Mouse (Mus musculus) 3T3-L1 (cell line): ENCODE measurements at regions not wholly inside any gene's neighbourhood (a gene's known extent, or its start where the extent isn't known, plus 50 kb on each side); places are given as distances from the start of the nearest gene placed in this dataset.
"Not testable (repeated sequence)": the region's sequence is repeated elsewhere in the genome, so short reads cannot be mapped to it uniquely, and the experiment has no call there.

ENCODE experiments used
- DNase-seq: peaks from one replicate; pipeline ENCODE4 v3.0.0-alpha.2; 2015; ENCODE audit warnings: low read depth, low spot score

- not testable (repeated sequence) for DNase-seq
Observed at GRCm38 (mm10) chr14:53428447-53428846, 825.5 kb downstream of the Dad1 start.

GRCm38 (mm10) chr14:53427636-53428035, 826.3 kb downstream of the Dad1 start:
- DNase-seq: not testable (repeated sequence)

GRCm38 (mm10) chr14:53416955-53417354, 836.9 kb downstream of the Dad1 start:
- DNase-seq: not testable (repeated sequence)

DNA sequence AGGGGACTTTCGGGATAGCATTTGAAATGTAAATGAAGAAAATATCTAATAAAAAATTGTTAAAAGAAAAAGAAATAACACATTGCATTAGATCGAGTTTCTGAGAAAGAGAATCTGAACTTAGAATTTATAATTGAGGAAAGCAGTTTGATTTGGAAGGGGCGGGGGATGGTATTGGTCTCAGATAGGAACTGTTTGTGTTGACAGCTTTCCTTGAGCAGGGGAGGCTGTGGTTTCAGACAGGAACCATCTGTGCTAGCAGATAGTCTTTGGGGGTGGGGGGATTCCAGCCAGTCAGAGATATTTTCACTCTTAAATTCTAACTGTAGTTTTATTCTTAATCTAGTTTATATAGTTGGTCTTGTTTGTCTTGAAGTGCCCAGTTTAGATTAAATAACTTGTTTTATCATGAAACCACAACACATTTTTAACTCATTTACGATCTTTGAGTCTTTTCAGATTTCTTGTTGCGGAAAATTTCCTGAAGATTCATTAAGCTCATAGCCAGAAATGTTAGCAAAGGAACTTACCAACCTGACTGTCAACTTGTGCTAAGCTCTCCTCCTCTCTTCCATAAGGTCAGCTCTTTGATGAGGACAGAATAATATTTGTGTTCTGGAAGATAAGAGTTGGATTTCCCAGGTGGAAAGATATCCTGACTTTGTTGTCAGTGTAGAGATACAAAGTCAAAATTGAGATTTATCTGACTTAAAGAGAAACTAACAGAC, 846.2 kb downstream of the Dad1 start:
- not testable (repeated sequence) for DNase-seq

DNA sequence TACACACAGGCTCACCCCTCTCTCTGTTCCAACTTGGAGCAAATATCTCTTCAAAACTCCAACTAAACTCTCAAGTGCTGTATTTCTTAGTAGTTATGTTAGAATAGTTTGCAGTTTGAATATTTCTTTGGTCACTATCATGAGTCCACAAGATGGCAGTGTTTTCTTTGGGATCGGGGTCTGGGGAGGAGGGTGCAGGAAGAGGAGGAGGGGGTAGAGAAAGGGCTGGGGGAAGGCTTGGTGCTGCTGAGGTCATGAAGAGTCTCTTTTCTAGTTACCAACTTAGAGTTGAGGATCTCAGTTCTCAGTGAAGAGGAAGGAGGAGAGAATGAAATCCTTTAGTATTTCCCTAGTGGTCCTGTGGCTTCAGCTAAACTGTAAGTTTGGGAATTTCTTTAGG, 863.6 kb downstream of the Dad1 start:
- DNase-seq: not testable (repeated sequence)

- DNase-seq: not testable (repeated sequence)
Observed at GRCm38 (mm10) chr14:53374591-53374990, 879.0 kb upstream of the Olfr1507 start.

DNA sequence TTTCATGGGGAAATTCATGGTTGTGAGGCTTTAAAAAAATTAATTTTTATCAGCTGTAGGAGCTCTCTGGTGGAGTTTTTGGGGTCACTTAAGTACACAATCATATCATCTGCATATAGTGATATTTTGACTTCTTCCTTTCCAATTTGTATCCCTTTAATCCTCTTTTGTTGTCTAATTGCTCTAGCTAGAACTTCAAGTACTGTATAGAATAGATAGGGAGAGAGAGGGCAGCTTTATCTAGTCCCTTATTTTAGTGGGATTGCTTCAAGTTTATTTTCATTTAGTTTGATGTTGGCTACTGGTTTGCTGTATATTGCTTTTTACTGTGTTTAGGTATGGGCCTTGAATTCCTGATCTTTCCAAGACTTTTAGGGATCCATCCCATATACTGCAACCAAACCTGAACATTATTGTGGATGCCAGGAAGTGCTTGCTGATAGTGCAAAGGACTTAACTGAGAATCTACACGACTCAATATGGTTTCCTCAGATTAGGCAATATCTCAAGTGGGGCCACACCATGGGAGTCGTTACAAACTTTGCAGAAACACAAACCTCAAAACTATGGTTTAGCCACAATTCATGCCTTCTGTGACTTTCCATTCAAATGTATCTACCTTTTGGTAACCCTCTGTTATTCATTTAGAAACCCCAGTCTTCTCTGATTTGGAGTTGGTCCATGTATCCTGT, 878.4 kb upstream of the Olfr1507 start:
- DNase-seq: not testable (repeated sequence)

DNA sequence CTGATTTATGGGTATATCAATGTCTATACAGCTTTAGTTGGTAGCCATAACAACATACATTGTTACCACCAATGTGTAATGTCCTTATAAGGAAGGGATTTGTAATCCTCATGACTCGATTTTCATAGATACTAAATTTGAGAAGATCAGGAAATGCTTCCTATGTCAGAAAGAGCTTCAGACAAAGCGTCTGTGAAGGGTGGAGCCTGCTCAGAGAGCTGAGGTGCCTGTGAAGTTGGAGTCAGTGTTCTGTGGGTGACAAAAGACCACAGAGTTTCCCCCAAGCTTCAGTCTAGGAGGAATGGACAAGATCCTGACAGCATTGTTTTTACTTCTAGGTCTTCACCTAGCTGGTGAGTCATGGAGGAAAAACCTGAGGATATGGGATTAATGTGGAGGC, 874.2 kb upstream of the Olfr1507 start:
- no peak for DNase-seq

DNA sequence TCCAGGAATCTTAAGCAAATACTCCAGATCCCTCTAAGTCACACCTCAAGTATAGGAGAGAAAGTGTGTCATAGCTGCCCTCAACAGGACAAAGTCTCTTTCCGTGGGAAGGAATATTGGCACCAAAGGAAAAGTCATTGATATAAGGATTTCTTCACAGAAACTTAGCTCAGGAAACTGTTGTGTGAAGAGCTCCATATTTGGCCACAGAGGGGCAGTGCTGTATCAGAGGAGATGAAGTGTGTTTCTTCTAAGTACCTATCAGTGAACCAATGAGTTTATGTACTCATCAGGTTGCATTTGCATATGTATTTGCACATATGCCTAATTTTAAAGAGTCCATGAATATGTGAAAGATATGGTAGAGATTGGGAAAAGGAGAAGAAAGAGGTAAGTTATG, 871.9 kb upstream of the Olfr1507 start:
- not testable (repeated sequence) for DNase-seq

GRCm38 (mm10) chr14:53363995-53364394, 868.4 kb upstream of the Olfr1507 start:
- DNase-seq: not testable (repeated sequence)

DNA sequence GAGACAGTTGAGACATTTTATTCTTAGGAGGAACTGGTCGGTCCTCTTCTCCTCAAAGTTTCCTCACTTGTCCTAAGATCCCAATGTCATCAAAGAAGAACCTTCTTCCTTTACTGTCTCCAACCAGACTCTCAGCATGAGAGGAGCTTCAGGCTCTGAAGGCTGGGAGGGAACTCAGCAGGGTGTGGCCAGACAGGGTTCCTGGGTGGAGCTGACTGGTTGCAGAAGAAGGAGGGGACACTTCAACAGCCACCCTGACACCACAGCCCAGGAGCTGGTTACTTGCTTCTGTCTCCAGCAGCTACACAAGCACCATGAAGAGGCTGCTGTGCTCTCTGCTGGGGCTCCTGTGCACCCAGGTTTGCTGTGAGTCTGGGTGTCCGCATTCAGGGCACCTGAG, 866.5 kb upstream of the Olfr1507 start:
- not testable (repeated sequence) for DNase-seq

DNA sequence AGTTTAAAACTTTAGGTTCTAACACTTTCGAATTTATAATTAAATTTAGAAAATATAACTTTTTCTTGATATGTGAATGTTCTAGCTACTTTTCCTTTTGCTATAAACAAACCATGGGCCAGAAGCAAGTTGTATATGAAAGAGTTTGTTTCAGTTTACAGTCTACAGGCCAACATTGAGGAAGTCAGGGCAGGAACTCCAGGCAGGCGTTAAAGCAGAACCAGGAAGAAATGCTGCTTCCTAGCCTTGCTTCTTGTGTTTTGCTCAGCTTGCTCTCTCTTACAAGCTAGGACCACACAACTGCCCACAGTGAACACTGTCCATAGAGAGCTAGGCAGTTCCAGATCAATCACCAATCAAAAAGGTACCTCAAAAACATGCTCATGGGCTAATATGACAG, 861.9 kb upstream of the Olfr1507 start:
- not testable (repeated sequence) for DNase-seq

- DNase-seq: not testable (repeated sequence)
Observed at GRCm38 (mm10) chr14:53356783-53357182, 861.2 kb upstream of the Olfr1507 start.

DNA sequence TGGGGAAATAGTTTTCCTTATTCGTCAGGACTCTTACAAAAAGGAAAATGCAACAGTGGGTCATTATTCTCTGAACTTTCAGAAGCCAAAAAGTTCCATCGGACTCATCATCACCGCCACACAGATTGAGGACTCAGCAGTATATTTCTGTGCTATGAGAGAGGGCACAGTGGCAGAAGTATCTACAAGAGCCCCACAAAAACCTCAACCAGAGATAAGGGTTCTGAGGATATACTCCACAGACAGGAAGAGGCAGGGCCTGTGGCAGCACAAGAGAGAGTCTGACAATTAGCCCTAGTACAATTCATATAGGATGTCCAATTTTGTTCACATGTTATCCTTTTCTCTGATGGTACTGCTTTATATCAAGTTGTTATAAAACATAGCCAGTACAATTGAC, 855.9 kb upstream of the Olfr1507 start:
- not testable (repeated sequence) for DNase-seq

DNA sequence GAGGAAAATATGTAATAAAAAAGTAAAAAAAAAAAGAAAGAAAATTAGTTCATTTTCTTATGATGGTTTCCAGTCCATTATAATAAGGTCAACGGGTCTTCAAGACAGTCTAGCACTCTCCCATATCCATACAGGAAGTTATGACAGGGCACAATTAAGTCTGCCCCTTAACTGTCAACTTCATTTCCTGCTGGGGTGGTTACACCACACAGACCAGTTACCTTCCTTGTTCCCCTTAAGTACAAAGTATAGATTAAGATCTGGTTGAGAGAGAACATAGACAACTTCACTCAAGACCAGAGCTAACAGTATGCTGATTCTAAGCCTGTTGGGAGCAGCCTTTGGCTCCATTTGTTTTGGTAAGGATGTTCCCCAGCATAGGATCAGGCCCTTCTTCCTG, 855.2 kb upstream of the Olfr1507 start:
- not testable (repeated sequence) for DNase-seq

DNA sequence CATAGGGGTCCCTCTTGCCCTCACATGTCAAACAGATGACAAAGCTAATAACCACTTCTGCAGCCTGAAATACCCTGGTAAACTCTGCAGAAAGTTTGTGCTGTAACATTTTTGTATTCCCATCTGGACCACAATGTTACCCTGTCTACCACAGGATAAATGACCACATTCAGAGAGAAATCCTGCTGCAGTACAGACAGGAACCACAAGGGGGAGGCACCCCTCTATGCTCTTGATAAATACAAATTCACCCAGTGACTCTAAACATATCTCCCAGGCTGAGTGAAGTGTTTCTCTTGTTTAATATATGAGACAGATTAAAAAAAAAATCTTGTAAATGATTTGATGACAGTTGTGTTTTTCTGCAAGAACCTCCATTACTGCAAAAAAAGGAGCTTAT, 853.6 kb upstream of the Olfr1507 start:
- not testable (repeated sequence) for DNase-seq

- DNase-seq: not testable (repeated sequence)
Observed at GRCm38 (mm10) chr14:53345568-53345967, 850.0 kb upstream of the Olfr1507 start.

- DNase-seq: not testable (repeated sequence)
Observed at GRCm38 (mm10) chr14:53343849-53344248, 848.3 kb upstream of the Olfr1507 start.

GRCm38 (mm10) chr14:53339167-53339566, 843.6 kb upstream of the Olfr1507 start:
- DNase-seq: not testable (repeated sequence)

DNA sequence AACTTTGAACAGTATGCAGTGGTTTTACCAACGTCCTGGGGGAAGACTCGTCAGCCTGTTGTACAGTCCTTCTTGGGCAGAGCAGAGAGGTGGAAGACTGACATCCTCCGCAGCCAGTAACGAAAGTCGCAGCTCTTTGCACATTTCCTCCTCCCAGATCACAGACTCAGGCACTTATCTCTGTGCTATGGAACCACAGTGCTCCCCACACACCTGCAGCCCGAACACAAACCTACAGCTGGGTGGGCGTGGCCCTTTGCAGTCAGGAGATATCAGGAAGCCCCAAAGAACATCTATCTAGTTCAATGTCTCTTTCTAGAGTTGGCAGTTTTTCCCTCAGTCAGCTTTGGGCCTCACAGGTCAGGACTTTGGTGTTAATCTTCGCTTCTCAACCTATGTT, 841.9 kb upstream of the Olfr1507 start:
- not testable (repeated sequence) for DNase-seq

GRCm38 (mm10) chr14:53336705-53337104, 841.2 kb upstream of the Olfr1507 start:
- DNase-seq: not testable (repeated sequence)

DNA sequence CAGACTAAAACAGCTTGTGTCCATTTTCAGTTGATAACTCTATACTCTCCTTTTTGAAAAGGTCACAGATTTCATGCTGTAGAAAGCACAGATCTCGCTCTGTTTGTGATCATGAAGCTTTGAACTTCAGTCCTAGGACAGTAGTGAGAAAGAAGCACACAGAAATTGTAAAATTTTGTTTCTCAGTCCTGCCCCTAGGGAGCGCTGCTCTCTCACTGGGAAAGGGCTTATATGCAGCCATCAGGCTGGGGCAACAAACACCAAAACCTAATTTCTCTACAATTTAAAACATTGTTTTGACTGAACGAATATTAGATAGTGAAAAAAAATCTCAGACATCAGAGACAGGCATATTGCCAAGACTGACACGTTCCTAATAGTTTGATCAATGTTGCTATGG, 838.9 kb upstream of the Olfr1507 start:
- DNase-seq: not testable (repeated sequence)

DNA sequence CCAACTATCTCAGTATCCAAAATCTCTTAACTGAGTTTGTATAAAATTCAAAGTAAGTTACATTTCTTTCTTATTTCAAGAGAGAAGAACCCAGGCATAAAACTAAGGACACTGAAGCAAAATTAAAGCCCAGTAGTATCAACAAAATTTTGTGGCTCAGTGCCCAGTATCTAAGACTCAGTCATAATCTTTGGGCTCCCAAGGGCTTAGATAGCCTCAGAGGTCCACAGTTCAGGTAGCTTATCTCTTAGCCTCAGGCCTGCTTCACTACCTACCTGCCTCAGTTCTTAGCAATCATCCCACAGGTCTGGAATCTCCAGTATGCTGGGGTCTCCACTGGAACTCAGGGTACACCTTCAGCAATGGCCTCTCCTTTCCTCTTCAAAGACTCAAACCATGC, 835.6 kb upstream of the Olfr1507 start:
- not testable (repeated sequence) for DNase-seq
